Mouse (Mus musculus) heart, postnatal 0 days (tissue): ENCODE measurements at regions not wholly inside any gene's neighbourhood (a gene's known extent, or its start where the extent isn't known, plus 50 kb on each side); places are given as distances from the start of the nearest gene placed in this dataset.

Experiments used
- CTCF ChIP-seq: IDR thresholded peaks from 2 replicates; pipeline ENCODE4 v1.5.1; 2016; ENCODE audit warnings: antibody characterized with exemption, control low read depth, low read depth
- EP300 ChIP-seq: IDR thresholded peaks from 2 replicates; pipeline ENCODE4 v1.6.1; 2016; ENCODE audit warnings: antibody characterized with exemption, low read depth

DNA sequence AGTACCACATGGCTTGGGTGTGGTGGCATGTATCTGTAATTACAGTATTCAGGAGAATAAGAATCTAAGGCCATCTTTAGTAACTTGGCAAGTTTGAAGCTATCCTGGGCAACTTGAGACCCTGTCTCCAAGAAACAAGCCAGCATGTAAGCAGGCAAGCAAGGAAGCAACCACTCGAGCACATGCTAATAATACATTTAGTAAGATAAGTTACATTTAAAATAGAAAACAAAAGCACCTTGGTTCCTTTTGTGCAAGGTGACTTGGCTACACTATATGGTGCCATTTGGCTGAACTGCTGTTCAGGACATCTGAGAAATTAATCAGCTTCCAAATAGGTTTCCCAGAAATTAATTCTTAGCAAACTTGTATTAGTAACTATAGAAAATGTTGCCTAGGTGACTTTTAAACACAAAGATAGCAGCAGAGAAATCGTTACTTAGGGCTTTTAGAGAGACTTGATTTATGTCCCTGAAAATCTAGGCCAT is 68.1 kb upstream of the Lrrc55 start:
- no peak for TF ChIP-seq CTCF
- TF ChIP-seq EP300, result no peak
